Mouse (Mus musculus): ENCODE data around the gene Pigc.

GRCm38 (mm10) chr1:161992389-161992788 lies 23.4 kb downstream of the Pigc start:
- TF ChIP-seq POLR2A (IDR thresholded peaks at IDR 0.05; ENCODE audit: low read depth, low read length) (no peak), CTCF (IDR thresholded peaks at IDR 0.05; ENCODE audit: extremely low read depth, insufficient read depth, insufficient read length, insufficient replicate concordance) (no peak)
